8 mouse cellular contexts compared by ENCODE assay signal in the genomic region with DNA sequence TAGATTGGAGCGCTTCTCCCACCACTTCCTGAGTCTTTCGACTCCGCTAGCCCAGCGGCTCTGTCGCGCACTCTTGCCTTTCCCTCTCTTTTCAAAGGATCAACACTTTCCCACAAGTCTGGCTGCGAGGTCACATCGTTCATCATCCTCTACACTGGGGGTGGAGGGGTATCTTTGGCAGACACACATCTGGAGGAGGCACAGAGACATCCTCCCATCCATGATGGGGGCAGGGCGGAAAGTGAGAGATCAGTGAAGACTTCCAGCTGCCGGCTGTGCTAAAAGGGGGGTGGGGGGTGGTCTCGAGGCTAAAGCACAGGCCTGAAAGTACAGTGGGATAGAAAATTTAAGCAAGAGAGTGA. TPM values are rescaled to one million over a fixed set of nuclear protein-coding genes. Genes with fewer than 3 reads are reported as not detected.
DNase-seq lines count a peak whose midpoint lies in the region; ATAC-seq and TF ChIP-seq lines count a peak whose summit lies in the region.

No protein-coding gene starts in this region.

- DNase-seq in gastrocnemius, postnatal 10 days = peak; percentile 27
- no peak for DNase-seq in gastrocnemius, postnatal 4 days (ENCODE audit: low spot score in 2 of 2)
- peak; percentile 46 for DNase-seq in G1E (ENCODE audit: low spot score)
- peak; percentile 72 for DNase-seq in forebrain, embryonic 11.5 days (ENCODE audit: low spot score)
- DNase-seq in kidney, postnatal 14 days = peak; percentile 58
- DNase-seq in thymus, postnatal 10 days (ENCODE audit: low spot score in 2 of 2) = peak; percentile 51 to 55
- DNase-seq in MN1 (ENCODE audit: low spot score) = no peak

- peaks cover 25% of the 10 kb centered on the region for H3K36me3 ChIP-seq in G1E (replicated peaks)
- H3K36me3 ChIP-seq in forebrain, embryonic 11.5 days (ENCODE audit: control insufficient read depth, insufficient read depth, low read length) = no peaks in the 10 kb centered on the region

- H3K4me1 ChIP-seq in G1E (ENCODE audit: insufficient read depth, low read depth, low read length) = peaks cover 45% of the 10 kb centered on the region
- H3K4me1 ChIP-seq in forebrain, embryonic 11.5 days (replicated peaks; ENCODE audit: control insufficient read depth, insufficient read depth, low read length) = peaks cover 24% of the 10 kb centered on the region

- peaks cover 7% of the 10 kb centered on the region for H3K27me3 ChIP-seq in G1E (ENCODE audit: insufficient read depth, low read length)
- no peaks in the 10 kb centered on the region for H3K27me3 ChIP-seq in forebrain, embryonic 11.5 days (ENCODE audit: control insufficient read depth, insufficient read depth, low read length)

- H3K4me2 ChIP-seq in forebrain, embryonic 11.5 days (ENCODE audit: low read depth, low read length, severe bottlenecking) = peak overlapping the region; percentile 62

- no peak for TF ChIP-seq CTCF in G1E (IDR thresholded peaks at IDR 0.05; ENCODE audit: low read depth, low read length)

- peak overlapping the region; percentile 51 for H3K9ac ChIP-seq in forebrain, embryonic 11.5 days (ENCODE audit: low read length)

- H3K9me3 ChIP-seq in G1E (replicated peaks) = no peaks in the 10 kb centered on the region
- no peaks in the 10 kb centered on the region for H3K9me3 ChIP-seq in forebrain, embryonic 11.5 days (ENCODE audit: control insufficient read depth, low read length)

- peak overlapping the region; percentile 31; the same call in 1 of the 2 replicates for H3K27ac ChIP-seq in forebrain, embryonic 11.5 days (ENCODE audit: low read depth, low read length)

- ATAC-seq in G1E (ENCODE audit: extremely low read depth, insufficient number of reproducible peaks, low FRiP score, poor library complexity, severe bottlenecking) = 0 out of 2 replicates have a peak, but pooled peaks have one; percentile 3
- ATAC-seq in forebrain, embryonic 11.5 days (replicated peaks; ENCODE audit: low FRiP score) = no peak; the same call in 1 of the 2 replicates
- ATAC-seq in megakaryocyte progenitor cell, adult 5-6 weeks (replicated peaks; ENCODE audit: poor library complexity) = peak; percentile 1; the same call in 1 of the 2 replicates

- H3K4me3 ChIP-seq in G1E (ENCODE audit: low read depth, low read length) = peak overlapping the region; percentile 91
- H3K4me3 ChIP-seq in forebrain, embryonic 11.5 days (ENCODE audit: low read depth, low read length) = peak overlapping the region; percentile 97

- 2% methylated on average over 11 of the region's 11 CpGs for WGBS in forebrain, embryonic 11.5 days

RNA-seq across cellular contexts. Expression of a gene that starts 0.6 kb away (rescaled TPM):
- 10 to 100 TPM; 66.9 to 75.5 TPM for total RNA-seq in gastrocnemius, postnatal 10 days (2021)
- 10 to 100 TPM; 81.5 to 84.4 TPM for total RNA-seq in gastrocnemius, postnatal 4 days (2021)
- total RNA-seq in G1E (2014; fragmentation: Nextera tagmentation) (52.7 and 60.3 TPM in 2 replicates), G1E (2017) (18.4 and 22.7 TPM in 2 replicates)
- 113 and 114 TPM in 2 replicates for polyA plus RNA-seq in G1E (2012)
- polyA plus RNA-seq in forebrain, embryonic 11.5 days (2014; fragmentation: Nextera tagmentation; extraction: Ambion mirVana) = 5.0 and 5.2 TPM in 2 replicates
- 36.5 and 43.5 TPM in 2 replicates for total RNA-seq in megakaryocyte progenitor cell, adult 5-6 weeks (2015)
- 40.0 and 47.5 TPM in 2 replicates for total RNA-seq in megakaryocyte progenitor cell, adult 5-6 weeks (2017)

RNA-seq across cellular contexts. Expression of a gene that starts 10.4 kb away (rescaled TPM):
- 10 to 100 TPM; 11.3 to 11.5 TPM for total RNA-seq in gastrocnemius, postnatal 10 days (2021)
- total RNA-seq in gastrocnemius, postnatal 4 days (2021) = 10 to 100 TPM; 13.5 to 15.0 TPM
- total RNA-seq in G1E (2014; fragmentation: Nextera tagmentation) (0.24 and 0.45 TPM in 2 replicates), G1E (2017) (0.76 and 0.81 TPM in 2 replicates)
- polyA plus RNA-seq in G1E (2012) = 0.66 and 0.70 TPM in 2 replicates
- 3.4 and 4.0 TPM in 2 replicates for polyA plus RNA-seq in forebrain, embryonic 11.5 days (2014; fragmentation: Nextera tagmentation; extraction: Ambion mirVana)
- 9.2 and 12.4 TPM in 2 replicates for total RNA-seq in megakaryocyte progenitor cell, adult 5-6 weeks (2015)
- 12.4 and 12.5 TPM in 2 replicates for total RNA-seq in megakaryocyte progenitor cell, adult 5-6 weeks (2017)

Comparison
In these comparisons a context has a peak if more than half of its experiments do, and no peak if none do; other contexts are left out.
1. DNase-seq: peak in gastrocnemius, postnatal 10 days (single experiment), G1E (single experiment), forebrain, embryonic 11.5 days (single experiment), kidney, postnatal 14 days (single experiment) and thymus, postnatal 10 days (2 of 2); none in gastrocnemius, postnatal 4 days (0 of 2) and MN1 (single experiment).
2. RNA of a gene that starts 10.4 kb away (total RNA-seq): 13.5 to 15.0 TPM in gastrocnemius, postnatal 4 days, 9.2 to 12.5 TPM in megakaryocyte progenitor cell, adult 5-6 weeks and 11.3 to 11.5 TPM in gastrocnemius, postnatal 10 days; 0.24 to 0.81 TPM in G1E; every median in the first group is over 4 times any median in the second.